Mouse (Mus musculus): ENCODE data around the gene Cyth1.

- no peak for TF ChIP-seq CTCF (conservative IDR thresholded peaks at IDR 0.05 in 1 of 2, IDR thresholded peaks at IDR 0.05 in 1 of 2; ENCODE audit: low read depth in 2 of 2, low read length in 2 of 2)
- no peak for TF ChIP-seq TBP (conservative IDR thresholded peaks at IDR 0.05; ENCODE audit: low read depth, low read length)
- TF ChIP-seq UBTF (IDR thresholded peaks at IDR 0.05; ENCODE audit: low read depth, low read length), result 0 out of 2 replicates have a peak, but pooled peaks have one; percentile 68
- TF ChIP-seq E2F4 (IDR thresholded peaks at IDR 0.05; ENCODE audit: insufficient replicate concordance, low read depth, low read length), result no peak
- TF ChIP-seq SIN3A (IDR thresholded peaks at IDR 0.05; ENCODE audit: low read length), result no peak
These were observed 38.3 kb downstream of the Cyth1 start for GRCm38 (mm10) chr11:118210116-118210515.
